Mouse (Mus musculus): ENCODE measurements around the gene Gpr12.
"Not testable (repeated sequence)": the region's sequence is repeated elsewhere in the genome, so short reads cannot be mapped to it uniquely, and the experiment has no call there.

The Gpr12 gene

DNA sequence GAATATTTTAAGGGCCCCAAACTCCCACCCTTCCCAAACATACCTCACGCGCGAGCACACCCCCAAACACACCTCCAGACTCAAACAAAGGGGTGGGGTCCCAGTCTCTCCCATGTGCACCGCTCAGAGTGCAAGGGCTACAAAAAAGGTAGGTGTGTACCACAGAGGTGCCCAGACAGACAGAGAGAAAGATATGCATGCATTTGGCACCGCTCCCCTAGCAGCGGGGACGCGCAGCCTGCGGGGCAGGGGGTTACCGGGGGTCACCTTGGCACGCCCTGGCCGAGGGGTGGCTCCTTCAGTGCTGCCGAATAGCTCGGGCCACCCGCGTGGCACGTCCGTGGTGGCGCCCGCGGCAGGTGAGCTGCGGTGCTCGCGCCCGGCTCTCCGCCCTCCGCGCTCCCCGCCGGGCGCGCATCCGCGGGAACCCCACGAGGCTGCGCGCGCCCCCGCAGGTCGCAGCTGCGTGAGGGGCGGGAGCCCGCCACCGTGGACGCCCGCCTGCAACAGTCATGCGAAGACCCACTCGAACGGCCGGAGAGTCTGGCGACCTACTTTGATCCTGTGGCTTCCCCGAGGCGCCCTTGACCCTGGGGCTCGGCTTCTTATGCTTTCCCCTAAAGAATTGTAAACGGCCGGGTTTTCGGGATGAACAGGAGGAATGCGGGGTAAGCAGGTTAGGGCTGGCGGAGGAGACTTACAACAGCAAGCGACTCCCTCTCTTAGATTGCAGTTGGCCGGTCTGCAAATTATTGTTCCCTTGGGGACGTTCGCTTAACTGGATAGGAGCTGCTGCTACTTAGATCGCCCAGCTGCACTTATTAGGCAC is at the start of gene Gpr12:
TSS of gene Gpr12 (minus strand) at position 762 of the 829 bp plus-strand sequence.
- no peak for DNase-seq

DNA sequence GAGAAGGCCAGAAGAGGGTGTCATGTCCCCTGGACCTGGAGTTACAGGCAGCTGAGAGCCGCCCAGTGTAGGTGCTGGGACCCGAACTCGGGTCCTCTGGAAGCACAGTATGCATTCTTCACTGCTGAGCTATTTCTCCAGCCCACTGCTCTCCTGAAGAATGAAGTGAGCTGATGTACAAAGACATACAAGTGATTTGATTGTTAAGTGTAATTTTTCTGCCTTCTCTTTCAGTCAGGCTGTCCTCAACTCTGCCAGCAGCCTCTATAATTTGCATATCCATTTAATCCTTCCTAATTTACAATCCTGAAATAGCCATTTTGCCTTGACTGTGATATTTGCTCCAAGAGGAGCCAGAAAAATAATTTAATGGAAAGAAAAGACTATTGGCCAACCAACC is 46.6 kb upstream of the Gpr12 start:
- DNase-seq: no peak

DNA sequence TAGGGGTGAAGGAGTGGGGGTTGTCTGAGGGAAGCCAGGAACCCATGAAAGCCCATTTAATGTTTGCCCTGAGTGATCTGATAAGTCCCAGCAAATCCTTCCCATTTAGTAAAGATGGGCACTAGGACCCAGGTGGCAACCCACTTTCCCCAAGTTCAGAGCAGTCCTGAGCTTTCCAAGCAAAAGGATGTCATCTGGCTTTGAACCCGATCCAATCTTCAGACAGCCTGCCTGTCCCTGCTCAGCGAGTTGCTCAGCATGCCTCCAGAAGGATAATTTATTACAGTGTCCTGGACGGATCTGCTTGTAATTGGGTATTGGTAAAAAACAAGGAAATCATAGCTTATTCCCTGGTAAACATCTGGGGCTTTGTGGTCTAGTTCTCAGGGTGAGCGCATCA is 45.9 kb upstream of the Gpr12 start:
- no peak for DNase-seq

DNA sequence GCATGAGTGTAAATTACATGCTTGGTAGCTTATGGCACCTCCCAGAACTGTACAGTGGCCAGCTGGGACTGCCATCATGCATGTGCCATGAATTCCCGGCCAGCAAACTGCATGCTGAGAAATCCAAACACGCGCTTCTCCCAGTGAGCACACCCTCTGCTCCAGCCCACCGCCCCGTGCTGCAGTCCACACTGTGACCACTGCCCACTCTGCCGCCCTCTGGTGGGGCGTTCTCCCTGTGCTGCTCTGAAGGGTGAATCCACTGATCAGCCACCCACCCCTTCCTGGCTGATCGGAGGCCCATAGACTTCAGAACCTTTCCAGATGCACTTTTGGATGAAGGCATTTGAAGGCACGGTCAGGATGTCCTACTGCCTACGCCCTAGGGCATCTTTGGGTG is 44.6 kb upstream of the Gpr12 start:
- DNase-seq: no peak

DNA sequence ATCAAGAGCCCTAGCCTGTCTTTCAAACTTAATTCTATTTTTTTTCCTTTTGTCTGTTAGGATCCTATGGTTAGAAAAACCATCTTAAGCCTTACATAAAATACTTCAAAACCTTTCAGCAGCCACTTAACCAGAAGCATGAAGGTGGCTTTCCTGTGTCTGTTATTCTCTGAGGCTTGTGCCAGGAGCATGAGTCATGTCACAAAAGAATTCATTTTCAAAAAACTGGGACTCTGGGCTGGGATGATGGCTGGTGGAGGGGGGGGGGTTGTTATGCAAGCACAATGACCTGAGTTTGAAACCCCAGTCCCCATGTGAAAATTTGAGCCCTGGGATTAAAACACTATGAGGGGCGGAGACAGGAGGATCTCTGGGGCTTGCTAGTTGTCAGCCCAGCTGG is 43.8 kb upstream of the Gpr12 start:
- no peak for DNase-seq

DNA sequence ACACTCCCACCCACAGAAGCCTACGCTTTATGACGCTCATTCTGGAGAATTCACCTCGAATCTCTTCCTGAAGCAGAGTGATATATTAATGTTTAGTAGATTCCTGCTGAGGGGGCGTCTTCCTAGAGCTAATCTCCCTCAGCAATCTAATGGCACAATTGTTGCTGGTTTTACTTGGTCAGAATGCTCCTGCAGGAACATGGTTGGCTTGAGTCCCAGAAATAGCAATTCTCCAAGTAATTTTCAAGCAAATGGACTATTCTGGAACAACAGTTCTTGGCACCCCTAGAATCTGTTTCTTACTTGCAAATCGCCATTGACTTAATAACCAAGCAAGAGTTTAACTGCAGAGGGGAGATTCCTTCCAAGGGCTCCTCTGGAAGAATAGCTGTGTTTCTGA is 42.9 kb upstream of the Gpr12 start:
- DNase-seq: no peak

DNA sequence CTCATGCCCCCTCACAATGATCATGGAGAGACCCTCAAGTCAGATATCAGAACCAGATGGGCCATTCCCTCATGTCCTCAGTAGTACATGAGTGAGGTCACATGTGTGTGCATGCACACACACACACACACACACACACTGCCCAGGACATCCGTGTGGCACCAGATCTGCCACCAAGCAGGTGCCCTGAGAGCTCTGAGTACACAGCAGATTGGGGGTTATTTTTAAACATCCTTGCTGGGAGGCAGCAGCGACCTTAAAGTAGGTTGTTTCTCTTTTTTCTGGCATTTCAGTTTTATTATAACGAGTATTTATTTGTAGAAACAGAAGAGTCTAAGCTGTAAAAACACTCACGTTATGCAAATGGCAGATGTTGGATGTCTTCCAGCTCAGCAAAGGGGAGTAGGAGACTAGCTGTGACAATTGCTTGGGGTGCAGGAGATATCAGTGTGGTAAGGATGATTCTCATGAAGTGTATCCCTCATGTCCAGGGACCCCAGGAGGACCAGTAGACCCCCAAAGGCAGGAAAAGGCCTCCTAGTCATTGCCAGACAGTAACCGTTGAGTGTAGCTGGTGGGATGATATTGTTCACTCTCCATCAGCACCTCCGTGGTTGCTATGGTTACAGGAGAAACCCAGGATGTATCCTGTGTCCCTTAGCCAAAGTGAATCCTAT is 40.7 kb upstream of the Gpr12 start:
- no peak for DNase-seq

DNA sequence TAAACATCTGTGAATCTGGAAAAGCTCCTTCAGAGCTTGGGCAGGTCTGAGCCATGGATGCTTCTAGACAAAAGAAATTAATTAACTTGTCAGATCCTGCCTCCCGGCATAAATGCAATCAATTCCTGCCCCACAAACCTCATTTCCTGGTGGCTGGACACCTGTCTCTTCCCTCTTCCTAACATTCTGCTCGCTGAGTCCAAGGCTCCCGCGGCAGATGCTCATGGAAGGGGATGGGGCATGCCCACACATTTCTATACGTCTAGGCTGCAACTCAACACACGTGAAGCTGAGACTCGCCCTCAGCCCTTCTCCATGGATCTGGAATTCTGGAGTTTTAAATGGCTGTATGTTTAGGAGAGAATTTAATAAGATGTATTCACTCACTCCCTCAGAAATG is 26.8 kb upstream of the Gpr12 start:
- no peak for DNase-seq

DNA sequence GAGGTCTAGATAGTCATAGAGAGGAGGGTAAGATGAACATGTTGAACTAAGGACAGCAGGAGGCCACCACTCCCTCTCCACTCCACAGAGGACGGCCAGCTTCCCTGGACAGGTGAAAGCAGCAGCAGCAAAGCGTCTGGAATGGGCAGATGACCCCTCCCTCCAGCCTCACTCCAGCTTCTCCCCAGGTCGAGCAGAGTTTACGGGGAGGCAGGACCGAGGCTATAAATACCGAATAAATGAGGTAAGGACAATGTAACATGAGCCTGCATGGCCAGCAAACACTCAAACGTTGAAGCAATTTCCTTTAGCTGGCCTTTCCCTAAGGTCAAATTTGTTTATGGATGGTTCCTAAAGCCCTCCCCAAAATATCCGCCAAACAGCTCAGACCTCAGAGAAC is 26.0 kb upstream of the Gpr12 start:
- DNase-seq: no peak

DNA sequence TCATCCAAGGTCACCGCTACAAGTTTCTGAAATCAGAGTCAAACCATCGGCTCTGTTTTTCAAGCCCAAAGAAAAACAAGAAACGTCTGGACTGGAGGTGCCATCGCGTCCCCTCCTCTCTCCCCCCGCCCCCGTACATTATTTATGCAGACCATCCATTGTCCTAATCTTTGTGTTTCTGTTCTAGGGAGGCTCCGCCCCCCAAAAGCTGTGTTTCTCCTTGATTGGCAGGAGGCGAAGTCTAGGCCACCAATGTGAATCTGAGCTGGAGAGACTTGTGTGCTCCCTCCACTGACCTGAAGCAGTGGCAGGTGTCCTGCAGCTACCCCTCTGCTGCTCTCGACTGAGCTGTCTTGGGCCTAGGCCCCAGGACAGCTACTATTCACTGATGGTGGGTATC is 24.6 kb upstream of the Gpr12 start:
- no peak for DNase-seq

DNA sequence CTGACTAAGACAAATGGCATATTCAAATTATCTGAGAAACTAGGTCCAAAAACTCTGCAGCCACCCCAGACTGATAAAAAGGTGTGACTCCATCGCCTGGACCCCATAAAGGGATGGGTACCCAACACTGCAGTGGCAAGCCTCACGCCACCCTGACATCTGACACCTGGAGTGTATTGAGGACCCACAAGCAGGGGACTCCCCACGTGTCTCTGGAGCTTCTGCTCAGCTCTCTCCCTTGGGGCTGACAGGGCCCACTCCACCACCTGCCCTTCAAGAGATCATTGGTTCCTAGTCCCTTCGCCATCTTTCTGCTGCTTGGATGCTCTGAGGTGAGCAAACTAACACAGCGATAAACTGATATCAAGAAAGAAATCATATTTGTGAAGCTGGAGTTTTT is 22.8 kb upstream of the Gpr12 start:
- DNase-seq: no peak

DNA sequence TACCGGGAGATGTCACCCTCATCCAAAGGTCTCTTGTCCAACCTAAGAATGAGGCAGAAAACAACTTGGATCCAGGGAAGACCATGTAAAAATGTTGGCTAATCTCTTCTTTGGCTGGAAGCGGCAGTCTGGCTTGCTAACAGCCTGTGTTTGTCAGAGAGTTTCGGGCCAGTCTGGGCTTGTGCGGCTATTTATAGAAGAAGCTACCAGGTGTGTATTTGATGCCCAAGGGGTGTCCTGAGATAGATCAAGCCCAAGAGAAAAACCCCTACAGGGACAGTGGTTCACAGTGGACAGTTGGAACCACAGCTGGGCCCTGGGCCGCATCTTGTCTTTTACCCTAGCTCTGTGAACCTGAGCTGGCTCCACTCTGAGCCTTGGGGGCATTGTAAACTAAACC is 21.9 kb upstream of the Gpr12 start:
- no peak for DNase-seq

DNA sequence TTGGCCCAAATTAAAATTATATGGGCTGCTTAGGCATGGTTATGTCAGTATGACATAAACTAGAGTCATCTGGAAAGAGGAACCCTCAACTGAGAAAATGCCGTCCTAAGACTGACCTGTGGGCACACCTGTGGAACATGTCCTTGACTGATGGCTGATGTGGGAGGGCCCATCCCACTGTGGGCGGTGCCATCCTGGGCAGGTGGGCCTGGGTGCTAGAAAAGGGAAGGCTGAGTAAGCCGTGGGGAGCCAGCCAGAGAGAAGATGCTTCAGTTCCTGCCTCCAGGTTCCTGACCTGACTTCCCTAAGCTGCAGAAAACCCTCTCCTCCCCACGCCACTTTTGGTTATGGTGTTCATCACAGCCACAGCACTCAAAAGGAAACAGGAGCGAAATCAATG is 21.2 kb upstream of the Gpr12 start:
- DNase-seq: no peak

DNA sequence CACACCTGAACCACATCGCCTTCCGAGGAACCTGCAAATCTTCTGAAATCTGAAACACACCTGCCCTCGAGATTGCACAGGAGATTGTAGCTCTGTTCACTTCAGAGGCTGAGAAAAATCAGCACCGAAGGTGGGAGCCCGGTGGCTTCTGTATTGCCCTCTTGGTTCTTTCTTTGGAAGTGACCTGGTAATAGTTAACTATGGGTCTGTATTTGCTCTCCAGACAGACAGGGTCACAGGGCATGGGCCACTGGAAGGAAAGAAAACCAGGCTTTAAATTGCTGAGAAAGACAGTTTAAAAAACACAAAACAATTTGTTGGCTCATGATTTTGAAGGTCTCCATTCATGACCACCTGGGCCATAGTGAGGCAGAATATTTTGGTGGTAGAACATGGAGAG is 14.9 kb upstream of the Gpr12 start:
- no peak for DNase-seq

DNA sequence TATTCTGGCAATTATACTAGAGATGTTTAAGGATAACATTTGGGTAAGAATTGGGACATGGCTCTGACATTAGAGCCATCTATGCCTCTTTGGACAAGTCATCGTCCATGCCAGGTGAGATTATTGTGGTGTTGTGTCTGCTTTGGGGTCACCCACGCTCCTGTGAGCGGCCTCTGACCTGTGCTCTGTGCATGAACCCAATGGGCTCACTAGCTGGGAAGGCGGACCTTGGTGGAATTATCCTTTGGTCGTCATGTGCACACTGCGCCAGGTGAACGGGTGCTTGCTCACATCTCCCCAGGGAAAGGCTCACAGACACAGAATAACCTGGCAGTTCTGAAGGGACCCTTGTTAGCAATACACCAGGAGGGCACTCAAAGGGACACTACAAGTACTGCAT is 14.2 kb upstream of the Gpr12 start:
- DNase-seq: not testable (repeated sequence)

DNA sequence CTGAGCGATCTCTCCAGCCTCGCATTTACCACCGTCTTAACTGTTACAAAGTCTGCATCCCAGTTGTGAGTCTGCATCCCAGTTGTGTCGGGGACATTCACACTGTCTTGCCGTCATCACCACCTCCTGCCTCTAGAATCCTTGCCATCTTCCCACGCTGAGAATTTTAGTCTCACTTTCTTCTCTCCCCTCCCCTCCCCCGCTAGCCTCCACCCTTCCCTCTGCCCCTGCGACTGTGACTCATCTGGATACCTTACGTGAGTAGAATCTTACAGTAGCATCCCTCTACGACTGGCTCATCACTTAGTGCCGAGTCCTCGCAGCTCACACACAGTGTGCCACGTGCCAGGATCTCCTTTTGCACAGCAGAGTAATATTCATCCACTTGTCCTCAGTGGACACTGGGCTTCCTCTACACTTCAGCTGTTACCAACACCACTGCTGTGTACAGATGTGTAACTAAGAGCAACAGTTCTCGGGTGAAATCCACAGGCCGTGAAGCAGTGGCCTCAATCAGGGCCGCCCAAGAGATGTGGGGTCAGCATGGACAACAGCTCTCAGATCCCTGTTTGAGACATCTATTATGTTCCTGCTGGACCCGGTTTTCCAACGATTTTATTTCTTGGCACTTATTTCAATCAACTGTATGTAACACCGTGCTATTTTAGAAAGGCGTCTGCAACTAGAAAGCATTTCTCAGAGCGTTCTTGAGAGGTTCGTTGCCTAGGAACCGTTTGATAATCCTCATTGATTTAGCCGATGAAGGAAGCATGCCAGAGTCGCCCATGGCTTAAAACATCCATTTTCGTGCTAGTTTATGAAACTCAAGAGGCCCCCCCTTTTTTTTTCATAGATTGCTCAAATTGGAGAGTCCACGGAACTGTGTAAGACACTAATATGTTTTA is 13.4 kb upstream of the Gpr12 start:
- no peak for DNase-seq

DNA sequence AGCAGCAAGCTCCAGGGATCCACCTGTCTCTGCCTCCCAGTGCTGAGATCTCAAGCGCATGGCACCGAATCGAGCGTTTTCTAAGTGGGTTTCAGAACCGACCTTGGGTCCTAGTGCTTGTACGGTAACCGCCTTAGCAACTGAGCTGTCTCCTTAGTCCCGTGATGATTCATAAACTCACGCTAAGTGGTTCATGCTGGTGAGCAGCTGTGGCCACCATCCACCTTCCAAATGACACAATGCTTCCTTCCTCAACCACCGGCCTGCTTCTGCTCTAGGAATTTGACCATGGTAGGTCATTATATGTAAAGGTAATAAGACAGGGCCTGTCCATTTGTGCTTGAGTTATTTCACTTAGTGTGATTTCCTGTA is 12.4 kb upstream of the Gpr12 start:
- DNase-seq: no peak

DNA sequence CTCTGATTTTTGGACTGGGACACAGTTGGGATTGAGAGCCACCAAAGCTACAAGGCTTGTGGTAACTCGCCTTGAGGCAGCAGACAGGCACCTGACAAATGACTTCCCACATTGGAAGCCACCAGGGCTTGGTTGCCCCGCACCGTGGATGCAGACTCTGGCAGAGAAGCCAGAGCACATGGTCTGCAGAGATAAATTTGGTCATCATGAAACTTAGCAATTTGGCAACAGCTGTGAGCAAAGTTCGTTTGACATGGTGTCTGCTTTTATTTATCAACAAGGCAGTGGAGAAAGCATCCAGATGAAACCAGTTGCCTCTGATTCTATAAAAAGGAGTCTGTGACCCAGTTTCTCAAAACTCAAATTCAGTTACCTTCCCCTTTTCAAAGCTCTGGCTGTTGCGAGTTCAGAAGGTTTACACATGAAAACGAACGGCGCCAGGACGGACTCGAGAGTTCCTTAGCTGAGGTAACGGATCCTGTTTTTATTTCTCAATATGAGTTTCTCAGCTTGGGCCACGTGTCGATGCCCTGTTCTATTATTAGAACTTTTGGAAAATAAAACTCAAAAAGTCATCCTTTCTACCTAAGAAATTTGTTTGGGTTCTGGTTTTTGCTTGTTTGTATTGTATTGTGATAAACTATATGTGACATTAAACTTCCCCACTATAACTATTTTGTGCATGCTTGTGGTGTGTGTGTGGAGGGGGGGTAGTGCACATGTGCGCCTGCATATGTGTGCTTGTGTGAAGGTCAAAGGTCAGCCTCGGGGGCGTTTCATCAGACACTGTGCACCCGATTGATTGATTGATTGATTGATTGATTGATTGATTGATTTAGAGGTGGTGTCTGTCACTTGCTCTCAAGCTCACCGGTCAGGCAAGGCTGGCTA is 11.8 kb upstream of the Gpr12 start:
- no peak for DNase-seq

DNA sequence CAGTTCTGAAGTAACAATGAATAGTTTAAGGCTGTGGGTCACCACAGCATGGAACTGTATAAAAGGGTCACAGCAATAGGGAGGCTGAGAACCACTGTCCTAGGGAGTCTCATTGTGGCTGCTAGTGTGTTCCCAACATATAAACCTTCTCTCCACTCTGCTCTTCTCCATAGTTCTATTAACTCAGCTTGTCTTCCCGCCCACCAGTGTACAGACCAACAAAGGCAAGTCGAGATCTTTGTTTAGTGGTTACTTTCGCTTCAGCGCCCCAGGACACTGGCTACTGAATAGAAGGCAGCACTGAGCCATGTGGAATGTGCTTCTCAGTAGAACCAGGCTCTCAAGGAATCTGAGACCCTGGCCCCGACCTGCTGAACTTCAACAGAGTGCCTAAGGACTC is 7.5 kb upstream of the Gpr12 start:
- DNase-seq: no peak

DNA sequence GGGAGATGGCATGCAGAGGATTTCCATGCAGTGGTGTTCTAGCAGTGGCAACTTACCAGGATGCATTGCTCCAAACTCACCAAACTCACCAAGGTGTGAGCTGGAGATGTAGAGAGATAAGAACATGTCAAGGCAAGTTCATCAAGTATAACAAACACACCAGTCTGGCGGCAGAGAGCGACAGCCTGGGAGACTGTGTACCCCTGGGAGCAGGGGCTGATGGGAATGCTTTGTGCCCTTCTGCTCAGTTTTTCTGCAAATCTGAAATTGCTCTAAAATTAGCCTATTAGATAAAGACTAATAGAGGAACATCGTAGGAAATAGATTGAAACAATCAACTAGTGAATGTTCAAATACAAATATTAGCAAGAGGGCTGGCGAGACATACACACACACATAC is 6.6 kb upstream of the Gpr12 start:
- no peak for DNase-seq

DNA sequence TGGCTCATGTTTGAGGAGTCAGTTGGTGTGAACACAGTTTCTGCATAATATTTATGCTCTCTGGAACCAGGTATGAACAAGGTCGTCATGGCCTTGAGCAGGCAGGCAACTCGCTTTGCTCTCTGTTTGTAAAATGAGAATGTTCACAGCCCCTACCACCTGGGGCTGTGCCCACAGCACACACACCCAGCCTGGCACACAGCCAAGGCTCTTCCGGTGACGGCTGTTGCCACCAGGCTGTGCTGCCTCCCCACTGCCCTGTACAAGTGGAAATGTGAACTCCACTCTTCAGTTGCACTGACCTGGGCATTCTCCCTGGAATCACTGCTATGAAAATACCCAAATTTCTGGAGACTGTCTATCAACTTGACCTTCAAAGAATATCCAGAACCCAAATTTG is 5.9 kb upstream of the Gpr12 start:
- no peak for DNase-seq

DNA sequence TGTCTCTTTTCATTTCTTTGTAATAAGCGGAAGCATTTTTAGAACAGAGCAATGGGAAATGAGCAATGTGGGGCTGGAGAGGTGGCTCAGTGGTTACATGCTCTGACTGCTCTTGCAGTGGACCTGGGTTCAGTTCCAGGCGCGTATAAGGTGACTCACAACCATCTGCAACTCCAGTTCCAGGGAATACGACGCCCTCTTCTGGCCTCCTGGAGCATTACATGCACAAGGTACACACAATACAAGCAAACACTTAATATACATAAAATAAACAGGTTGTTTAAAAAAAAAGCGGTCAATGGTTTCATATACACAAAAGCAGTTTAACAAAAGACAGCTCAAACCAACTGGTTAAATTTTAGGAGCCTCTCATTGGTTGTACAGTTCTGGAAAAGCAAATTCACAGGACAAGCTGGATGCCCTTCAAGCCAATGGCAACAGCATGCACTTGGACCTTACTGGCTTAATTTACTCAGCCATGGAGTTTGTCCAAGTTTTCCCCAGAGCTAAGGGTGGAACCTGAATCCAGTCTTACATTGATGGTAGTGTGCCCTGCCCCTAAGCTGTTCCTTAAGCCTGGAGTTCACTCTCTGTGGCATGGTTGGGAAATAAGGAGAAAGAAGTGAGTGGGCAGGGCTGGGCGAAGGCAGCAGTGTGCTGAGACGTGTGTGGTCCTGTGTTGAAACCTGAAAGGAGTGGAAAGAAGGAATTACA is 1.5 kb upstream of the Gpr12 start:
- no peak for DNase-seq
